Mouse (Mus musculus) adrenal gland, postnatal 0 days (tissue): ENCODE results near the gene Kprp. TPM values are rescaled to one million over a fixed set of nuclear protein-coding genes. Genes with fewer than 3 reads are reported as not detected.

Experiments
- polyA plus RNA-seq: library from polyadenylated mRNA; unstranded; fragments of >200 nt; fragmentation: Nextera tagmentation; extraction: Ambion mirVana; gene quantifications from 2 replicates; pipeline ENCODE4 v1.2.1, GENCODE M21; 2015

Kprp gene
- polyA plus RNA-seq = 0.09 TPM in 1 of 2 replicates, not detected in the other

DNA sequence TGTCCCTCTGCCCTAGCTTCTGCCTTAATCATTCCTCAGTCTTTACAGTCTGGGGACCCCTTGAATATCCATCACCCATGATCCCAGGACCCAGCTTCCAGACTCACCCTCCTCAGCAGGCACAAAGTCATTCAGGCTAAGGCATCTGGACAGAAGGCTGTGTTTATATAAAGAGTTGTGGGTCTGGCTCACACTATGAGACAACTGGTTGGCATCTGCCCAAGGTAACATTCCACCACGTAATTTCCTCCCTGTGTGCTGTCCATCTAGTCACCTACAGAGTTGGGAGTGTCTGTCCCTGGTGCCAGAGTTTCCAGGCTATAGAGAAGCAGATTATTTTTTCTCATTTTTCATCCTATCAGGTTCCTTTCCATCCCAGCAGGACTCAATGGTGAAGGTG is at the start of gene Kprp:
Gene Kprp (minus strand): TSS at position 140 of the 400 bp plus-strand sequence.

DNA sequence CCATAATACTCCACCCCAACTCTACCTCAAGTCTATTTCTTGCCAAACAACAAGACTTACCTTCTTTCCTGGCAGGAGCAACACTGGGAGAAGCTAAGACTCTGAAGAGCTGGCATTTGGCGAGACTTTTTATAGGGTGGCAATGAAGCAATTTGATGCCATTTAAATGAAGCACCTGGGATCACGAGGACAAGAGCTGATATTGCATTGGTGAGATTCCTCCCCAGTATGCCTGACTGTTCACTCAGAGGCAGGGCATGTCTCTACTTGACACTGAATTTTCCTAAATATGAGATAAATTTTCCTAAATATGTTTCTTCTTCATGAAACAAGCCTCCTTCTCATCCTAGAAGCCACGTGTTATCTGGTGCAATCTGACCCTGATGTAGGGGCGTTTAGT is 43.1 kb upstream of the Kprp start, which contains the start of gene 2310050C09Rik:
Gene 2310050C09Rik (minus strand): TSS at position 101 of the 400 bp plus-strand sequence.

DNA sequence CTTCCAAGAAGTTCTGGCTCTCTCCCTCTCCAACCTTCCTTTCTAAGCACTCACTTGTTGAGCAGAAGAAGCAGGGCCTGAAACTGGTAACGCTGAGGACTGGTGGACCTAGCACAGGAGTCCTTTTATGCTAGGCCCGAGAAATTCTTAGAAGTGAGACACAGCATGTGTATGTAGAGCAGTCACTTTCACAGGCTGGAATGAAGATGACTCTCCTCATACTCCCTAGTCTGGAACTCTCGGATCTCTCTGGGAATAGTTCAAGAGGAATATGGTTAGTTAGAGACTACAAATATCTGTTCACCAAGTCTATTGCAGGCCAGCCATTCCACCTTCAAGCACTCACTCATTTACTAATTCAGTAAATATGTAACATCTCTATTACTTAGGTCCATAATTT is 24.1 kb upstream of the Kprp start, which contains the start of gene Lce1l:
Gene Lce1l (minus strand): TSS at position 101 of the 400 bp plus-strand sequence.

DNA sequence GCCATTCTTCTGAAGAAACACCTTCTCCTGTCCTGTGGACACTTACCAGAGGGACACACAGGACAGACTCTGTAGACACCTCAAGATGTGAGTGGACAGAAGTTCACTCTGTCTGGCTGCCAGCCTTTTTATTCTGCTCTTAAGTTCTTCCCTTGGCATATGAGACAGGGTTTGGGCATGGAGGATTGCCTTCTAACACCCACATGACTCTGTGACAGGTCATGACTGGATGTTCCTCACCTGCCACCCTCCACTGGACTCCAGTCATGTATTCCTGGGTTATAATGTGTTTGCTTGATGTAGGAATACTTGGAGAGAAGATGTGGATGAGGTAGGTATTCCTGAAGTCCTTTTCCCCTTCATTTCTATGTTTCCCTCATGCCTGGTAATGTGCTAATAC is 19.3 kb downstream of the Kprp start, which contains the start of gene Lce1k:
Gene Lce1k (minus strand): TSS at position 101 of the 400 bp plus-strand sequence.

DNA sequence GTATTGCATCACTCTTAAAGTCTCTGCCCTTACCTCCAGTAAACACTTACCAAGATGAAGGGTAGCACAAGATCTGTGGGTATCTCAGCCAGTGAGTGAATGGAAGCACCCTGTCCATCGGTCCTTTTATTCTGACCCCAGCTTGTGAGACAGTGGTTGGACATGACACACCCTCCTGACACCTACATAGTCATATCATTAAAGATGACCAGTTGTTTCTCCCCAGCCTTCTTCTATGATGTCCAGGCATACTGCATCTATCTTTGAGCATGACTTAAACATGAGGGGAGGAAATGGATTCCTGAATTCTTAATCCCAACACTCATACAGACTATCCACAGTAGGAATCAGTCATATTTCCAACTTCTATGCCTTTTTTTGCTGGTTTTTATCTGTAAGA is 36.6 kb downstream of the Kprp start, which contains the start of gene Lce1j:
Gene Lce1j (minus strand): TSS at position 101 of the 400 bp plus-strand sequence.

DNA sequence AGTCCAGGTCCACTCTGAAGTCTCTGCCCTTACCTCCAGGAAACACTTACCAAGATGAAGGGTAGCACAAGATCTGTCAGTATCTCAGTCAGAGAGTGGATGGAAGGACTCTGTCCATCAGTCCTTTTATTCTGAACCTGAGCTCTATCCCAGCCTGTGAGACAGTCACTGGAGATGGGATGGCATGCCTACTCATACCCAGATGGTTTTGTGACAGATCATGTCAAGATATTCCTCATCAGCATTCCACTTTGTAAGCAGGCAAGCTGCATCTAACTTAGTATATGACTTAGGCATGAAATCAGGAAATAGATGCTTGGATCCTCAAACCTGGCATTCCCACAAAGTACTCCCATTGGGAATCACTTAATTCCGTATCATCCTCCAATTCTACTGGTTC is 48.2 kb downstream of the Kprp start, which contains the start of gene Lce1i:
Gene Lce1i (minus strand): TSS at position 101 of the 400 bp plus-strand sequence.

Other genes with a start within 250 kb of the Kprp start
- gene Smcp, start 238.2 kb downstream of the Kprp start, polyA plus RNA-seq = 0.15 and 0.84 TPM in 2 replicates
- not detected in 2 replicates for gene 2210017I01Rik, start 219.8 kb downstream of the Kprp start, polyA plus RNA-seq
- 3.2 and 3.3 TPM in 2 replicates for gene Lce6a, start 205.6 kb downstream of the Kprp start, polyA plus RNA-seq
- 0.71 TPM in 1 of 2 replicates, not detected in the other for gene Lce1a1, start 178.9 kb downstream of the Kprp start, polyA plus RNA-seq
- 0.35 TPM in 1 of 2 replicates, not detected in the other for gene Lce1b, start 170.3 kb downstream of the Kprp start, polyA plus RNA-seq
- gene Lce1a2, start 156.9 kb downstream of the Kprp start, polyA plus RNA-seq = 1.1 TPM in 1 of 2 replicates, not detected in the other
- 2.4 TPM in 1 of 2 replicates, not detected in the other for gene Lce1c, start 148.0 kb downstream of the Kprp start, polyA plus RNA-seq
- gene Lce1d, start 140.0 kb downstream of the Kprp start, polyA plus RNA-seq = 0.91 TPM in 1 of 2 replicates, not detected in the other
- gene Lce1e, start 118.2 kb downstream of the Kprp start, polyA plus RNA-seq = 1.1 TPM in 1 of 2 replicates, not detected in the other
- gene Lce1f, start 106.9 kb downstream of the Kprp start, polyA plus RNA-seq = 1.1 TPM in 1 of 2 replicates, not detected in the other
- gene Gm38119, start 88.2 kb downstream of the Kprp start, polyA plus RNA-seq = not detected in 2 replicates
- gene Lce1g, start 74.9 kb downstream of the Kprp start, polyA plus RNA-seq = not detected in 2 replicates
- gene Lce1h, start 62.2 kb downstream of the Kprp start, polyA plus RNA-seq = 0.93 TPM in 1 of 2 replicates, not detected in the other
- gene Lce1i, start 48.3 kb downstream of the Kprp start, polyA plus RNA-seq = not detected in 2 replicates
- 0.61 TPM in 1 of 2 replicates, not detected in the other for gene Lce1j, start 36.7 kb downstream of the Kprp start, polyA plus RNA-seq
- not detected in 2 replicates for gene Lce1k, start 19.4 kb downstream of the Kprp start, polyA plus RNA-seq
- gene Lce1l, start 24.0 kb upstream of the Kprp start, polyA plus RNA-seq = 1.2 TPM in 1 of 2 replicates, not detected in the other
- 0.24 TPM in 1 of 2 replicates, not detected in the other for gene 2310050C09Rik, start 43.0 kb upstream of the Kprp start, polyA plus RNA-seq
- gene Lce3a, start 99.0 kb upstream of the Kprp start, polyA plus RNA-seq = 1.8 TPM in 1 of 2 replicates, not detected in the other
- 1.2 TPM in 1 of 2 replicates, not detected in the other for gene Lce3b, start 105.7 kb upstream of the Kprp start, polyA plus RNA-seq
- 5.1 TPM in 1 of 2 replicates, not detected in the other for gene Lce3c, start 117.2 kb upstream of the Kprp start, polyA plus RNA-seq
- gene Lce3d, start 130.1 kb upstream of the Kprp start, polyA plus RNA-seq = not detected in 2 replicates
- gene Lce3e, start 139.8 kb upstream of the Kprp start, polyA plus RNA-seq = 2.8 TPM in 1 of 2 replicates, not detected in the other
- gene Lce3f, start 165.0 kb upstream of the Kprp start, polyA plus RNA-seq = 0.76 and 3.7 TPM in 2 replicates
- gene Crct1, start 188.4 kb upstream of the Kprp start, polyA plus RNA-seq = 5.8 TPM in 1 of 2 replicates, not detected in the other
- gene Lce1m, start 191.8 kb upstream of the Kprp start, polyA plus RNA-seq = 0.82 TPM in 1 of 2 replicates, not detected in the other
- gene Gm4858, start 241.6 kb upstream of the Kprp start, polyA plus RNA-seq = not detected in 2 replicates